Mouse (Mus musculus) intestine, postnatal 0 days (tissue): ENCODE results near the gene Gabarapl1. TPM values are rescaled to one million over a fixed set of nuclear protein-coding genes. Genes with fewer than 3 reads are reported as not detected.

Source experiments
- ATAC-seq: fragments of 200-750 bp; cut with Nextera tagmentation; 2 replicates; pipeline ENCODE4 v1.8.0; 2017; ENCODE audit warnings: mild to moderate bottlenecking, moderate TSS enrichment, moderate library complexity
- H3K27ac ChIP-seq: fragments of 300-500 bp; sonication (generic); 2 replicates; pipeline ENCODE4 v1.5.1; 2014; ENCODE audit warnings: mild to moderate bottlenecking, low read depth, low read length, moderate library complexity
- H3K27me3 ChIP-seq: fragments of 300-500 bp; sonication (generic); replicated peaks from 2 replicates; pipeline ENCODE4 v1.6.1; 2014; ENCODE audit warnings: low read length, mixed read lengths; ENCODE audit not compliant: control insufficient read depth, insufficient read depth
- H3K36me3 ChIP-seq: fragments of 300-500 bp; sonication (generic); 2 replicates; pipeline ENCODE4 v1.6.1; 2014; ENCODE audit warnings: mild to moderate bottlenecking, moderate library complexity; ENCODE audit not compliant: control insufficient read depth, insufficient read depth
- H3K4me1 ChIP-seq: fragments of 300-500 bp; sonication (generic); replicated peaks from 2 replicates; pipeline ENCODE4 v1.6.1; 2014; ENCODE audit warnings: antibody characterized with exemption, low read length, mixed read lengths; ENCODE audit not compliant: control insufficient read depth, insufficient read depth
- H3K4me2 ChIP-seq: fragments of 300-500 bp; sonication (generic); replicated peaks from 2 replicates; pipeline ENCODE4 v1.6.1; 2014; ENCODE audit warnings: low read depth, mild to moderate bottlenecking, moderate library complexity
- H3K4me3 ChIP-seq: fragments of 300-500 bp; sonication (generic); 2 replicates; pipeline ENCODE4 v1.5.1; 2014; ENCODE audit warnings: low read depth, low read length
- H3K9ac ChIP-seq: fragments of 300-500 bp; sonication (generic); 2 replicates; pipeline ENCODE4 v1.6.1; 2014; ENCODE audit warnings: mild to moderate bottlenecking, low read depth, low read length
- H3K9me3 ChIP-seq: fragments of 300-500 bp; sonication (generic); 2 replicates; pipeline ENCODE4 v1.6.1; 2016; ENCODE audit warnings: mixed run types; ENCODE audit not compliant: control insufficient read depth
- CTCF ChIP-seq: sonication (generic); IDR thresholded peaks from 2 replicates; pipeline ENCODE4 v1.5.1; 2016; ENCODE audit warnings: low read depth, mild to moderate bottlenecking, control low read depth, antibody characterized with exemption, moderate library complexity
- WGBS: fragments of 180-500 bp; shearing (Covaris S2); extraction: QIAGEN DNeasy Blood & Tissue Kit; methylation state at CpG from one replicate; pipeline ENCODE4 v1.1.7; 2014; 5-methylcytosine and 5-hydroxymethylcytosine counted together
- polyA plus RNA-seq: library from polyadenylated mRNA; unstranded; fragments of >200 nt; fragmentation: Nextera tagmentation; extraction: Ambion mirVana; gene quantifications from 2 replicates; pipeline ENCODE4 v1.2.1, GENCODE M21; 2015

The Gabarapl1 gene
- polyA plus RNA-seq, 1 experiment from 2014 or later = 31.8 TPM

GRCm38 (mm10) chr6:129559641-129560027 is 26.7 kb downstream of the Gabarapl1 start:
- Histone ChIP-seq H3K9me3 (no peaks in the 10 kb centered on the region), H3K4me3 (no peak overlapping the region), H3K27me3 (no peaks in the 10 kb centered on the region), H3K4me2 (no peak overlapping the region), H3K36me3 (no peaks in the 10 kb centered on the region), H3K27ac (no peak overlapping the region), H3K9ac (no peak overlapping the region), H3K4me1 (no peaks in the 10 kb centered on the region)
- TF ChIP-seq CTCF = no peak
- ATAC-seq = no peak; the same call in 1 of the 2 replicates
- WGBS = 57% methylated on average over 4 of the region's 4 CpGs

GRCm38 (mm10) chr6:129565257-129565656 is 32.3 kb downstream of the Gabarapl1 start:
- no peaks in the 10 kb centered on the region for H3K36me3 ChIP-seq
- H3K27me3 ChIP-seq = no peaks in the 10 kb centered on the region
- ATAC-seq = no peak
- TF ChIP-seq CTCF = no peak
- H3K4me2 ChIP-seq = no peak overlapping the region
- H3K9ac ChIP-seq = no peak overlapping the region
- no peak overlapping the region for H3K27ac ChIP-seq
- H3K4me1 ChIP-seq = no peaks in the 10 kb centered on the region
- 74% methylated on average over 2 of the region's 2 CpGs for WGBS
- no peak overlapping the region for H3K4me3 ChIP-seq
- no peaks in the 10 kb centered on the region for H3K9me3 ChIP-seq

GRCm38 (mm10) chr6:129575315-129575714 is 42.4 kb downstream of the Gabarapl1 start:
- TF ChIP-seq CTCF = peak; percentile 56
- no peak overlapping the region for H3K4me2 ChIP-seq
- no peak overlapping the region for H3K27ac ChIP-seq
- no peaks in the 10 kb centered on the region for H3K9me3 ChIP-seq
- H3K9ac ChIP-seq = no peak overlapping the region
- H3K4me3 ChIP-seq = no peak overlapping the region
- no peaks in the 10 kb centered on the region for H3K27me3 ChIP-seq
- 13% methylated on average over 2 of the region's 2 CpGs for WGBS
- H3K36me3 ChIP-seq = no peaks in the 10 kb centered on the region
- ATAC-seq = no peak
- H3K4me1 ChIP-seq = no peaks in the 10 kb centered on the region

GRCm38 (mm10) chr6:129577605-129578004 is 44.6 kb downstream of the Gabarapl1 start, which contains the start of gene Klre1:
TSS of gene Klre1 (plus strand) at chr6:129577905.
- Histone ChIP-seq H3K9ac (no peak within 1 kb of the TSS), H3K27ac (no peak within 1 kb of the TSS), H3K4me3 (no peak within 1 kb of the TSS), H3K27me3 (no peaks in the 10 kb centered on the region), H3K4me2 (no peak within 1 kb of the TSS), H3K36me3 (no peaks in the 10 kb centered on the region), H3K4me1 (no peaks in the 10 kb centered on the region), H3K9me3 (no peaks in the 10 kb centered on the region)
- TF ChIP-seq CTCF = no peak
- ATAC-seq = no peak
- WGBS = 89% methylated on average over 8 of the region's 8 CpGs

- no peak overlapping the region for H3K4me2 ChIP-seq
- ATAC-seq = no peak
- H3K9ac ChIP-seq = no peak overlapping the region
- H3K36me3 ChIP-seq = no peaks in the 10 kb centered on the region
- no peaks in the 10 kb centered on the region for H3K9me3 ChIP-seq
- H3K4me1 ChIP-seq = no peaks in the 10 kb centered on the region
- WGBS = 59% methylated on average over 4 of the region's 4 CpGs
- no peak overlapping the region for H3K4me3 ChIP-seq
- no peak overlapping the region for H3K27ac ChIP-seq
- peak; percentile 55 for TF ChIP-seq CTCF
- H3K27me3 ChIP-seq = no peaks in the 10 kb centered on the region
Observed at GRCm38 (mm10) chr6:129581274-129581673, 48.3 kb downstream of the Gabarapl1 start.

GRCm38 (mm10) chr6:129581896-129582295 is 48.9 kb downstream of the Gabarapl1 start:
- ATAC-seq = no peak
- no peak overlapping the region for H3K27ac ChIP-seq
- no peaks in the 10 kb centered on the region for H3K27me3 ChIP-seq
- no peak overlapping the region for H3K4me3 ChIP-seq
- no peak overlapping the region for H3K4me2 ChIP-seq
- H3K4me1 ChIP-seq = no peaks in the 10 kb centered on the region
- no peak overlapping the region for H3K9ac ChIP-seq
- no peak for TF ChIP-seq CTCF
- 69% methylated on average over 4 of the region's 4 CpGs for WGBS
- no peaks in the 10 kb centered on the region for H3K36me3 ChIP-seq
- H3K9me3 ChIP-seq = no peaks in the 10 kb centered on the region

- WGBS = 72% methylated on average over 3 of the region's 3 CpGs
- Histone ChIP-seq H3K4me2 (no peak overlapping the region), H3K27ac (no peak overlapping the region), H3K4me3 (no peak overlapping the region), H3K36me3 (no peaks in the 10 kb centered on the region), H3K9me3 (no peaks in the 10 kb centered on the region), H3K4me1 (no peaks in the 10 kb centered on the region), H3K9ac (no peak overlapping the region), H3K27me3 (no peaks in the 10 kb centered on the region)
- no peak for TF ChIP-seq CTCF
- ATAC-seq = no peak
Observed at GRCm38 (mm10) chr6:129583014-129583413, 50.1 kb downstream of the Gabarapl1 start.
